Mouse (Mus musculus) heart, adult 2 months (tissue): ENCODE data around the gene Stra6. TPM values are rescaled to one million over a fixed set of nuclear protein-coding genes. Genes with fewer than 3 reads are reported as not detected.
A peak's percentile ranks its signal among the peaks of the same experiment; 100 is the strongest.

Experiments
- DNase-seq, 2 experiments: peaks; one replicate each; pipeline ENCODE4 v3.0.0; 2021
- H3K27ac ChIP-seq: fragments of 200-600 bp; 2 replicates; pipeline ENCODE4 v1.8.1; 2022
- H3K27me3 ChIP-seq: fragments of 200-500 bp; 2 replicates; pipeline ENCODE4 v1.6.1; 2012; ENCODE audit warnings: mild to moderate bottlenecking, low read length, inconsistent platforms, mixed read lengths; ENCODE audit not compliant: control insufficient read depth, insufficient read depth
- H3K36me3 ChIP-seq: fragments of 200-500 bp; 2 replicates; pipeline ENCODE4 v1.6.1; 2012; ENCODE audit warnings: low read length, inconsistent platforms; ENCODE audit not compliant: control insufficient read depth, insufficient read depth
- H3K4me1 ChIP-seq: fragments of 200-500 bp; 2 replicates; pipeline ENCODE4 v1.6.1; 2011; ENCODE audit warnings: low read length; ENCODE audit not compliant: control insufficient read depth, insufficient read depth
- H3K4me3 ChIP-seq: fragments of 200-600 bp; 2 replicates; pipeline ENCODE4 v1.8.1; 2022
- H3K79me2 ChIP-seq: fragments of 200-500 bp; replicated peaks from 2 replicates; pipeline ENCODE4 v1.6.1; 2012; ENCODE audit warnings: mild to moderate bottlenecking, inconsistent platforms, low read length, moderate library complexity, mixed read lengths; ENCODE audit not compliant: control insufficient read depth, insufficient read depth
- H3K9ac ChIP-seq: fragments of 200-500 bp; 2 replicates; pipeline ENCODE4 v1.6.1; 2012; ENCODE audit warnings: low read depth, mild to moderate bottlenecking, control low read depth, inconsistent platforms, low read length, mixed read lengths
- CTCF ChIP-seq: fragments of 200-600 bp; IDR thresholded peaks from 2 replicates; pipeline ENCODE4 v1.8.1; 2022; ENCODE audit warnings: antibody characterized with exemption, mild to moderate bottlenecking, moderate library complexity
- EP300 ChIP-seq: fragments of 200-500 bp; IDR thresholded peaks from 2 replicates; pipeline ENCODE4 v1.6.1; 2011; ENCODE audit warnings: low read depth, low read length, control low read depth; ENCODE audit not compliant: insufficient read depth
- POLR2A ChIP-seq: fragments of 200-500 bp; IDR thresholded peaks from 2 replicates; pipeline ENCODE4 v1.6.1; 2011; ENCODE audit warnings: mild to moderate bottlenecking, low read depth, low read length, control low read depth; ENCODE audit not compliant: insufficient read depth
- WGBS: fragments of 180-500 bp; shearing (Covaris S2); methylation state at CpG from one replicate; pipeline ENCODE4 v1.1.7; 2018; 5-methylcytosine and 5-hydroxymethylcytosine counted together
- intact Hi-C: fragments of 180-260 bp; cut with DNase I; formaldehyde crosslinking; loops from one replicate; pipeline ENCODE4 v1.15.1; 2025
- polyA plus RNA-seq: library from polyadenylated mRNA; depleted of rRNA; stranded (reverse); fragments of >200 nt; gene quantifications from 2 replicates; pipeline ENCODE4 v1.2.3, GENCODE M21; 2012
- total RNA-seq, 2 experiments: library from RNA; stranded (reverse); gene quantifications; 2 replicates each; pipeline ENCODE4 v1.2.3; 2021

The Stra6 gene
- total and polyA plus RNA-seq, 3 experiments = 0.34 to 0.68 (median 0.65) TPM

DNA sequence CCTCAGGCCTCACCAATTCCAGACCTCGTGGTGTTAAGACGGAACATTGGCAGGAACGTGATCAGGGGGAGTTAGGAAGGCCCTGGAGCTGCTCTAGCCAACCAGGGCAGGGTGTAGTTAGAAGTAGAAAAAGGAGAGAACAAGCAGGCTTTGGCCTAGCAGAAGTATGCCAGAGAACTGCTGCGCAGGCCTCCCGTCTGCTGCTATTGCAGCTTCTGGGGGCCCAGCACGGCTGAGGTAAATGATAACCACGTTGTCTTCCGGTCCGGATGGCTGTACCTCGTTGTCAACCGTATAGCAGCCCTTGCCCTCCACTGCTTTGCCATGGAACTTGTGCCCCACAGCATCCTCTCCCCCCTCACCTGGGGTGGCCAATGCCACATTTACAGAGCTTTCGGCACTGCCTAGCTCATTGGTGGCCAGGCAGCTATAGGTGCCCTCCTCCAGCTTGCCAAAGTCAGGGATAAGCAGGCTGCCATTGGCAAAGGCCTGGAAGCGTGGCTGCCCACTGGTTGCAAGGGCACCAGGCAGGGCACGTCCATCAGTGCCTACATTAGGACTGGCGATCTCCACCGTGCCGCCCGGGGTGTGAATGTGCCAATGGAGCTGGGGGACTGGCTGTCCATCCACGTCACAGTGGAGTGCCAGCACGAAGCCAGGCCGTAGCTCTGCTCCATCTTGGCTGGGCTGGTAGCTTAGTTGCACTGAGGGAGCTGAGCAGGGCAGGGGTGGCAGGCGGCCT, 93.4 kb downstream of the Stra6 start:
- Histone ChIP-seq H3K79me2 (no peaks in the 10 kb centered on the region), H3K27ac (no peak overlapping the region; the same call in 1 of the 2 replicates), H3K4me3 (peak overlapping the region; percentile 9; the same call in 1 of the 2 replicates), H3K4me1 (no peaks in the 10 kb centered on the region; the same call in 1 of the 2 replicates), H3K27me3 (no peaks in the 10 kb centered on the region), H3K9ac (no peak overlapping the region; the same call in 1 of the 2 replicates), H3K36me3 (no peaks in the 10 kb centered on the region)
- 86% methylated on average over 22 of the region's 22 CpGs for WGBS
- no peak for DNase-seq
- TF ChIP-seq EP300 (no peak), POLR2A (no peak), CTCF (no peak)
- intact Hi-C loops = loop anchor here (5.0 kb wide), 1 partner anchor 65 kb away; no protein-coding TSS in a partner anchor

DNA sequence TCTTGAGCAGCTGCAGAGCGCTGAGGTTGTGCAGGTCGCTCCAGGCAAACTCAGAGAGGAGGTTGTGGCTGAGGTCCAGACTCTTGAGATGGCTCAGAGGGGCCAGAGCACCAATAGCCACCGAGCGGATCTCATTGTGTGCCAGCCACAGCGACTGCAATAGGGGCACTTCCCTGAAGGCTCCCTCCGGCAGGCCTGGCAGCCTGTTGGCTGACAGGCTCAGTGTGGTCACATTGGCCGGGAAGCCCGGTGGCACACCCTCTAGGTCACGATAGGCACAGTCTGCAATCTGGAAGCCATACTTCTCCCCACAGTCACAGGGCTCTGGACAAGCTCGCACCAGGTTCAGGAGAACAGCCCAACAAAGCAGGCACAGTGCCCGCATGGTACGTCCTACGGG, 94.2 kb downstream of the Stra6 start:
- DNase-seq = no peak
- 71% methylated on average over 13 of the region's 13 CpGs for WGBS
- Histone ChIP-seq H3K4me1 (no peaks in the 10 kb centered on the region; the same call in 1 of the 2 replicates), H3K36me3 (no peaks in the 10 kb centered on the region), H3K79me2 (no peaks in the 10 kb centered on the region), H3K4me3 (peak overlapping the region; percentile 26; the same call in 1 of the 2 replicates), H3K27me3 (no peaks in the 10 kb centered on the region), H3K9ac (peak overlapping the region; percentile 15), H3K27ac (peak overlapping the region; percentile 68)
- intact Hi-C loops = loop anchor here (5.0 kb wide), 1 partner anchor 66 kb away; no protein-coding TSS in a partner anchor
- no peak for TF ChIP-seq EP300
- TF ChIP-seq POLR2A = no peak
- no peak for TF ChIP-seq CTCF

- Histone ChIP-seq H3K4me1 (no peaks in the 10 kb centered on the region; the same call in 1 of the 2 replicates), H3K79me2 (no peaks in the 10 kb centered on the region), H3K36me3 (no peaks in the 10 kb centered on the region), H3K27me3 (no peaks in the 10 kb centered on the region), H3K9ac (peak overlapping the region; percentile 29; the same call in 1 of the 2 replicates), H3K27ac (peak overlapping the region; percentile 68), H3K4me3 (peak overlapping the region; percentile 23)
- intact Hi-C loops = loop anchor here (5.0 kb wide), 1 partner anchor 66 kb away; no protein-coding TSS in a partner anchor
- peak; percentile 72 to 75 for DNase-seq
- TF ChIP-seq POLR2A (0 out of 2 replicates have a peak, but pooled peaks have one; percentile 35), CTCF (no peak)
- WGBS = 39% methylated on average over 7 of the region's 7 CpGs
Measured at GRCm38 (mm10) chr9:58158541-58159311, 95.1 kb downstream of the Stra6 start.

GRCm38 (mm10) chr9:58159855-58160254, 96.3 kb downstream of the Stra6 start:
- 42% methylated on average over 4 of the region's 4 CpGs for WGBS
- H3K4me3 ChIP-seq = no peak overlapping the region
- no peak for TF ChIP-seq EP300
- no peak for TF ChIP-seq CTCF
- no peak for TF ChIP-seq POLR2A
- no peak overlapping the region for H3K9ac ChIP-seq
- intact Hi-C loops = loop anchor here (5.0 kb wide), 1 partner anchor 68 kb away; no protein-coding TSS in a partner anchor
- DNase-seq = peak; percentile 44 to 58
- H3K27ac ChIP-seq = no peak overlapping the region
- H3K79me2 ChIP-seq = no peaks in the 10 kb centered on the region
- no peaks in the 10 kb centered on the region; the same call in 1 of the 2 replicates for H3K4me1 ChIP-seq
- no peaks in the 10 kb centered on the region for H3K36me3 ChIP-seq
- no peaks in the 10 kb centered on the region for H3K27me3 ChIP-seq

DNA sequence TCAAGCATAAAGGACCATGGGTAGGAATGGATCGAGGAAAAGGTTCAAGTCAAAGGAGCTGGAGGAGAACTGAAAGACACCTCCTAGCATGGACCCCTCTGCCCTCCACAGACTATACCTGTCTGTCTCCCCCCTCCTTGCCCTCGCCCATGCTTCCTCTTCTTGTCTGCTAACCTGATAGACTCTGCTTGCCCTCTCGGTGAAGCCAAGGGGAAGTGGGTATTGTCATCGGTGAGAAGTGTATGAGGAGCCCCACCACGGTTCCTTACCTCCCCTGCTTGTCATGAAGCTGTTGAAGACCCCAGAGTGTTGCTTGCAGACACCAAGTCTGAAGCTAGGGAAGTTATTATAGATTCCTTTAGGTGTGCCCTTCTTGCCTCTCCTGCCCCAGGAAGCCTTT, 96.7 kb downstream of the Stra6 start:
- Histone ChIP-seq H3K4me1 (no peaks in the 10 kb centered on the region; the same call in 1 of the 2 replicates), H3K36me3 (no peaks in the 10 kb centered on the region), H3K4me3 (no peak overlapping the region), H3K27me3 (no peaks in the 10 kb centered on the region), H3K9ac (no peak overlapping the region), H3K27ac (no peak overlapping the region), H3K79me2 (no peaks in the 10 kb centered on the region)
- intact Hi-C loops = no loop called here
- 61% methylated on average over 5 of the region's 5 CpGs for WGBS
- TF ChIP-seq POLR2A = no peak
- TF ChIP-seq EP300 = no peak
- no peak for TF ChIP-seq CTCF
- no peak for DNase-seq
